Mouse (Mus musculus) hindbrain, embryonic 14.5 days (tissue): ENCODE results near the gene Nrcam. TPM values are rescaled to one million over a fixed set of nuclear protein-coding genes. Genes with fewer than 3 reads are reported as not detected.
A peak's percentile ranks its signal among the peaks of the same experiment; 100 is the strongest.

Source experiments
- ATAC-seq: fragments of 200-750 bp; cut with Nextera tagmentation; 2 replicates; pipeline ENCODE4 v1.8.0; 2017; ENCODE audit warnings: moderate number of reproducible peaks, mild to moderate bottlenecking, moderate TSS enrichment, moderate library complexity; ENCODE audit not compliant: low FRiP score
- DNase-seq: peaks from one replicate; pipeline ENCODE4 v3.0.0-alpha.2; 2015; ENCODE audit warnings: low spot score
- H3K27ac ChIP-seq: fragments of 300-500 bp; sonication (generic); 2 replicates; pipeline ENCODE4 v1.5.1; 2014; ENCODE audit warnings: mild to moderate bottlenecking, moderate library complexity
- H3K27me3 ChIP-seq: fragments of 300-500 bp; sonication (generic); 2 replicates; pipeline ENCODE4 v1.6.1; 2014; ENCODE audit warnings: mild to moderate bottlenecking, low read length, mixed read lengths; ENCODE audit not compliant: control insufficient read depth, insufficient read depth
- H3K36me3 ChIP-seq: fragments of 300-500 bp; sonication (generic); replicated peaks from 2 replicates; pipeline ENCODE4 v1.6.1; 2014; ENCODE audit not compliant: control insufficient read depth, insufficient read depth
- H3K4me1 ChIP-seq: fragments of 300-500 bp; sonication (generic); replicated peaks from 2 replicates; pipeline ENCODE4 v1.6.1; 2014; ENCODE audit warnings: antibody characterized with exemption, low read length, mixed read lengths; ENCODE audit not compliant: control insufficient read depth, insufficient read depth
- H3K4me2 ChIP-seq: fragments of 300-500 bp; sonication (generic); replicated peaks from 2 replicates; pipeline ENCODE4 v1.6.1; 2014; ENCODE audit warnings: mild to moderate bottlenecking, moderate library complexity
- H3K4me3 ChIP-seq: fragments of 300-500 bp; sonication (generic); replicated peaks from 2 replicates; pipeline ENCODE4 v1.5.1; 2014; ENCODE audit warnings: mild to moderate bottlenecking, low read length
- H3K9ac ChIP-seq: fragments of 300-500 bp; sonication (generic); 2 replicates; pipeline ENCODE4 v1.6.1; 2014
- H3K9me3 ChIP-seq: fragments of 300-500 bp; sonication (generic); 2 replicates; pipeline ENCODE4 v1.6.1; 2016; ENCODE audit warnings: low read length; ENCODE audit not compliant: control insufficient read depth
- WGBS: fragments of 180-500 bp; shearing (Covaris S2); extraction: QIAGEN DNeasy Blood & Tissue Kit; methylation state at CpG from one replicate; pipeline ENCODE4 v1.1.7; 2014; 5-methylcytosine and 5-hydroxymethylcytosine counted together
- polyA plus RNA-seq: library from polyadenylated mRNA; unstranded; fragments of >200 nt; fragmentation: Nextera tagmentation; extraction: Ambion mirVana; gene quantifications from 2 replicates; pipeline ENCODE4 v1.2.1, GENCODE M21; 2014

Nrcam gene
- polyA plus RNA-seq, 1 experiment from 2014 or later: 155 TPM

- no peaks in the 10 kb centered on the region for H3K9me3 ChIP-seq
- no peak overlapping the region for H3K9ac ChIP-seq
- H3K27ac ChIP-seq: no peak overlapping the region
- H3K4me1 ChIP-seq: no peaks in the 10 kb centered on the region
- no peaks in the 10 kb centered on the region for H3K27me3 ChIP-seq
- 87% methylated on average over 3 of the region's 3 CpGs for WGBS
- no peak overlapping the region for H3K4me2 ChIP-seq
- DNase-seq: no peak
- no peak for ATAC-seq
- no peaks in the 10 kb centered on the region for H3K36me3 ChIP-seq
- H3K4me3 ChIP-seq: no peak overlapping the region
These were observed 82.3 kb downstream of the Nrcam start for GRCm38 (mm10) chr12:44411031-44411430.

DNA sequence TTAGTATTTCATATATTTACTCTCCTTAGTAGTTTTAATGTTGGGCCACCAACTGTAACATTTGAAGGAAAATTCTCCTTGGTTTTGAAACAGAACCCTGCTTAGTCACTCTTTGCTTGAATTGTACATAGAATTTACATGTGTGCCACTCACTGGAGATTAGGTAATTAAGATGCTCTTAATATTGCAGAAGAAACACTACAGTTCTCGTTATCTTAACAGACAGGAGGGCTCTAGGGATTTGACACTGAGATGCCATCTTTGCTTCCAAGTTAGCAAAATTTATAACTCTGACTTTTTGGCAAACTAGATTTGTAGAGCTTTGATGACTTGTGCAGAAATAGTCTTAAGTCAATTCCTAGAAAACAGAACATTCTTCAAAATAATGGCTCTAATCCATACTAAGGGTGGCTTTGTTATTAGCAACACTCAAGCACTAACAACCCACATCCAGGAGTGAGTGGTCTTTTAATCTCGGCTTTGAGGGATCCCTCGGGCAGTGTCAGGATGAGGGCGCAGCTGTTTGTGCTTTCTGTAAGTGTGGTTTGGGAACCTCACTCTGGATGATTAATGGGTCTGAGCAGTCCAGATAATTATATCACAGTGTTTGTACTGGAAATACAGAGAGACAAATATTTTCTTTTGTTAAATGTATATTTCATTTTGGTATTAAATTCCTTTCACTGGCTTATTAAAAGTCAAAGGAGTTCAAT is 93.6 kb downstream of the Nrcam start:
- no peak overlapping the region for H3K9ac ChIP-seq
- no peak overlapping the region for H3K4me3 ChIP-seq
- 25% methylated on average over 4 of the region's 4 CpGs for WGBS
- no peaks in the 10 kb centered on the region for H3K9me3 ChIP-seq
- no peak overlapping the region for H3K4me2 ChIP-seq
- H3K36me3 ChIP-seq: no peaks in the 10 kb centered on the region
- H3K27me3 ChIP-seq: no peaks in the 10 kb centered on the region
- H3K4me1 ChIP-seq: peaks cover 10% of the 10 kb centered on the region; the same call in 1 of the 2 replicates
- peak; percentile 70; the same call in 1 of the 2 replicates for ATAC-seq
- DNase-seq: no peak
- H3K27ac ChIP-seq: no peak overlapping the region

DNA sequence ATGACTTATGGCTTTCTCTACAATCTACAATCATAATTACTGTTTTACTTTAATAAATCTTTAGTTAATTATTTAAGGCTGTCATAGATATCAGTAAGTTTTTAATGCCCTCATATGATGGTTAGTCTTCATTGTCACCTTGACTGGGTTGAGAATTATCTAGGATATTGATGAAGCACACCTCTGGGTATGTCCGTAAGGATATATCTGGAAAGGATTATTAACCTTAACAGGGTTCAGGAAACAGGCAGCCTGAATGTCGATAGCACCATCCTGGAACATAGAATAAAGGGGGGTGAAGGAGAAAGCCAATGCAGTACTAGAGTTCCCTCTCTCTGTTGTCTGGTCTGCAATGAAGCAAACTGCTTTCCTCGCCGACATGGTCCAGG is 94.2 kb downstream of the Nrcam start:
- H3K4me2 ChIP-seq: no peak overlapping the region
- ATAC-seq (no peak), DNase-seq (no peak)
- H3K27me3 ChIP-seq: no peaks in the 10 kb centered on the region
- no peak overlapping the region for H3K9ac ChIP-seq
- H3K4me3 ChIP-seq: no peak overlapping the region
- H3K27ac ChIP-seq: no peak overlapping the region
- 83% methylated on average over 4 of the region's 4 CpGs for WGBS
- H3K36me3 ChIP-seq: no peaks in the 10 kb centered on the region
- H3K9me3 ChIP-seq: no peaks in the 10 kb centered on the region
- peaks cover 10% of the 10 kb centered on the region; the same call in 1 of the 2 replicates for H3K4me1 ChIP-seq

DNA sequence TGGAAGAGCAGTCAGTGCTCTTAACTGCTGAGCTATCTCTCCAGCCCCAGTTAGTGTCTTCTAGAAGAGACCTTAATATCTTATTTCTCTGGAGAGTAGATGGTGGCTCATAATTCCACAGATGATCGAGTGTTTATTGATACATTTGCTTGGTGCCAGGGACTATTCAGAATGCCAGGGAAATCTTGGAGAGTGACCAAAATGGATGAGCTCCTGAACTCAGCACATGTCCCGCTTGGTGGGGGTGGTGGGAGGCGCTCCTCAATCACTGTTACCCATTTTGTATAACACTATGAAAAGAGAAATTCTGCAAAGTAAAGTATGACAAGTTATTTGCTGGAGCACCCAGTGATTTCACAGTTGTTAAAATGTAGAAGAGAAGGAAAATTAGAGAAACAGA is 95.3 kb downstream of the Nrcam start:
- H3K4me1 ChIP-seq: peaks cover 10% of the 10 kb centered on the region; the same call in 1 of the 2 replicates
- 90% methylated on average over 3 of the region's 3 CpGs for WGBS
- no peak overlapping the region for H3K4me3 ChIP-seq
- H3K9me3 ChIP-seq: no peaks in the 10 kb centered on the region
- H3K27me3 ChIP-seq: no peaks in the 10 kb centered on the region
- no peak overlapping the region for H3K9ac ChIP-seq
- H3K4me2 ChIP-seq: no peak overlapping the region
- ATAC-seq (no peak), DNase-seq (no peak)
- no peak overlapping the region for H3K27ac ChIP-seq
- H3K36me3 ChIP-seq: no peaks in the 10 kb centered on the region

GRCm38 (mm10) chr12:44425040-44425439 is 96.4 kb downstream of the Nrcam start:
- DNase-seq (no peak), ATAC-seq (no peak)
- Histone ChIP-seq H3K27me3 (no peaks in the 10 kb centered on the region), H3K27ac (no peak overlapping the region), H3K9ac (no peak overlapping the region), H3K9me3 (no peaks in the 10 kb centered on the region), H3K36me3 (no peaks in the 10 kb centered on the region), H3K4me2 (no peak overlapping the region), H3K4me3 (no peak overlapping the region), H3K4me1 (peaks cover 10% of the 10 kb centered on the region)
- WGBS: 17% methylated on average over 6 of the region's 6 CpGs

GRCm38 (mm10) chr12:44430335-44430734 is 101.7 kb downstream of the Nrcam start:
- 0 out of 2 replicates have a peak, but pooled peaks have one; percentile 26 for ATAC-seq
- H3K9ac ChIP-seq: 0 out of 2 replicates have a peak overlapping the region, but pooled peaks have one; percentile 43
- peak overlapping the region; percentile 83 for H3K27ac ChIP-seq
- H3K9me3 ChIP-seq: no peaks in the 10 kb centered on the region
- no peaks in the 10 kb centered on the region for H3K36me3 ChIP-seq
- no peak overlapping the region for H3K4me3 ChIP-seq
- WGBS: 34% methylated on average over 6 of the region's 6 CpGs
- DNase-seq: no peak
- peaks cover 27% of the 10 kb centered on the region for H3K4me1 ChIP-seq
- no peaks in the 10 kb centered on the region for H3K27me3 ChIP-seq
- peak overlapping the region; percentile 27; the same call in 1 of the 2 replicates for H3K4me2 ChIP-seq

DNA sequence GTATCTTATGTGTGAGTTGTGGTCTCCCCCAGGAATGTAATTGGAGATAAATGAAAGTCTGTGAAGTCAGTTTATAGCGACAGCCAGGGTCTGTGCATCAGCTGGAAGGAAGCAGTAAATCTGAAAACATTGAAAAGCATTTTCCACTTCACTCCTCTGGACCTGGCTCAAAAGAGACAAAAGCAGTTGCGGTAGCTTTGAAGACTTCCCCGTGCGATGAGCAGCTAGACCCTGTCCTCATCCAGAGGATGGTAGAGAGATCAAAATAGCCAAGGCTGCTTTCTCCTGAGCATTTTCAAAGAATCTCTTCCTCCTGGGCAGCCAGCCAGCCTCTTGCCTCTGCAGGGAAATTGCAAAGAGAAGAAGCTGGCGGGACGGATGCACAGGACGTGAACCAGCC is 102.3 kb downstream of the Nrcam start:
- Histone ChIP-seq H3K4me2 (peak overlapping the region; percentile 27; the same call in 1 of the 2 replicates), H3K27me3 (no peaks in the 10 kb centered on the region), H3K9ac (peak overlapping the region; percentile 43), H3K27ac (peak overlapping the region; percentile 83), H3K4me3 (no peak overlapping the region), H3K4me1 (peaks cover 27% of the 10 kb centered on the region), H3K36me3 (no peaks in the 10 kb centered on the region), H3K9me3 (no peaks in the 10 kb centered on the region)
- DNase-seq (no peak), ATAC-seq (no peak)
- WGBS: 14% methylated on average over 7 of the region's 7 CpGs

GRCm38 (mm10) chr12:44432727-44433126 is 104.0 kb downstream of the Nrcam start:
- no peaks in the 10 kb centered on the region for H3K9me3 ChIP-seq
- H3K27ac ChIP-seq: peak overlapping the region; percentile 24; the same call in 1 of the 2 replicates
- H3K4me3 ChIP-seq: no peak overlapping the region
- H3K36me3 ChIP-seq: no peaks in the 10 kb centered on the region
- peaks cover 43% of the 10 kb centered on the region for H3K4me1 ChIP-seq
- DNase-seq (no peak), ATAC-seq (no peak)
- WGBS: 73% methylated on average over 3 of the region's 3 CpGs
- H3K27me3 ChIP-seq: no peaks in the 10 kb centered on the region
- H3K4me2 ChIP-seq: no peak overlapping the region
- no peak overlapping the region for H3K9ac ChIP-seq

DNA sequence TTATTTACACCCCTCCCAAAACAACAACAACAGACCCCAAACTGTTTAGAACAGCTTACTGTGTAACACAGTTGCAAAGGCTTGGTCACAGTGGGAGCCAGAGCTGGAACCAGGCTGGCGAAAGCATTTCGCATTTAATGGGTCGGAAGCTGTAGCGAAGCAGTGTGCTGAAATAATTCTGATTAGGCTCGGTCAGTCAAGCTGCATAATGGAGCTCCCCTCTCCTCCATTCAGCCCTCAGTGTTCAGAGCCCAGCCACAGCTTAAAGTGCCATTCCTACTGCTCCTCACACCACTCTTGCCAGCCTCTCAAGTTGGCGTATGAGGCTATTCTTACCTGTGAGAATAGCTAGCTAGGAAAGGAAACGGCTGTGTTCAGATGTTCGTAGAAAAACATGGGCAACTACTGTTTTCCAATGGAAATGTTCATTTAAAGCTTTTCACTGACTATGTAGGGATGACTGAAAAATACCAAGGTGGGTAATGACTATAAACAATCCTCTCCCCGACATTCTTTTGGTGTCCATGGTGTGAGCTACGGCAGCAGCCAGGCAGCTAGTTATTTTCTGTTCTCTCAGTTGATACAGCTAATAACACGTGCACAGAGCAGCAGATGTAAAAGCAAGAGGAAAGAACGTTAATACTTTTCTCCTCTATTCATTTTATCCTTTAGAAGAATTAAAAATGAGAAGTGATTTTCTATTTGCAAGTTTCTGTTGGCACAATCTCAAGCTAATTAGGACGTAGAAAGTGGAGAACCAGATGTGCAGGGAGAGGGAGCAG is 108.6 kb downstream of the Nrcam start:
- no peak overlapping the region for H3K4me3 ChIP-seq

More for the DNA sequence above, 108.6 kb downstream of the Nrcam start:
- H3K36me3 ChIP-seq: no peaks in the 10 kb centered on the region
- ATAC-seq: peak; percentile 86
- H3K27ac ChIP-seq: peak overlapping the region; percentile 67
- H3K9ac ChIP-seq: peak overlapping the region; percentile 11; the same call in 1 of the 2 replicates
- DNase-seq: peak; percentile 56
- H3K4me1 ChIP-seq: peaks cover 51% of the 10 kb centered on the region
- no peaks in the 10 kb centered on the region for H3K9me3 ChIP-seq
- 13% methylated on average over 13 of the region's 13 CpGs for WGBS
- H3K27me3 ChIP-seq: no peaks in the 10 kb centered on the region
- peak overlapping the region; percentile 37 for H3K4me2 ChIP-seq
